Mouse (Mus musculus) stomach, postnatal 0 days (tissue): ENCODE data around the gene Olfr711. TPM values are rescaled to one million over a fixed set of nuclear protein-coding genes. Genes with fewer than 3 reads are reported as not detected.
"Not testable (repeated sequence)": the region's sequence is repeated elsewhere in the genome, so short reads cannot be mapped to it uniquely, and the experiment has no call there.

ENCODE experiments used
- ATAC-seq: fragments of 200-750 bp; cut with Nextera tagmentation; 2 replicates; pipeline ENCODE4 v1.8.0; 2017; ENCODE audit not compliant: low FRiP score, low TSS enrichment
- DNase-seq: peaks from one replicate; pipeline ENCODE4 v3.0.0-alpha.2; 2016; ENCODE audit warnings: low spot score
- H3K27ac ChIP-seq: fragments of 300-500 bp; sonication (generic); replicated peaks from 2 replicates; pipeline ENCODE4 v1.5.1; 2014; ENCODE audit warnings: mild to moderate bottlenecking, control low read depth
- H3K27me3 ChIP-seq: fragments of 300-500 bp; sonication (generic); 2 replicates; pipeline ENCODE4 v1.6.1; 2014; ENCODE audit warnings: low read length; ENCODE audit not compliant: control insufficient read depth, insufficient read depth
- H3K36me3 ChIP-seq: fragments of 300-500 bp; sonication (generic); 2 replicates; pipeline ENCODE4 v1.6.1; 2014; ENCODE audit warnings: low read length, mixed read lengths; ENCODE audit not compliant: control insufficient read depth, insufficient read depth
- H3K4me1 ChIP-seq: fragments of 300-500 bp; sonication (generic); replicated peaks from 2 replicates; pipeline ENCODE4 v1.6.1; 2014; ENCODE audit warnings: antibody characterized with exemption; ENCODE audit not compliant: control insufficient read depth, insufficient read depth
- H3K4me2 ChIP-seq: fragments of 300-500 bp; sonication (generic); replicated peaks from 2 replicates; pipeline ENCODE4 v1.6.1; 2014; ENCODE audit warnings: low read depth, mild to moderate bottlenecking, control low read depth, moderate library complexity
- H3K4me3 ChIP-seq: fragments of 300-500 bp; sonication (generic); 2 replicates; pipeline ENCODE4 v1.5.1; 2014; ENCODE audit warnings: low read depth, low read length, control low read depth
- H3K9ac ChIP-seq: fragments of 300-500 bp; sonication (generic); 2 replicates; pipeline ENCODE4 v1.6.1; 2014; ENCODE audit warnings: mild to moderate bottlenecking, low read length, control low read depth, mixed read lengths
- H3K9me3 ChIP-seq: fragments of 300-500 bp; sonication (generic); 2 replicates; pipeline ENCODE4 v1.6.1; 2016; ENCODE audit warnings: low read length; ENCODE audit not compliant: control insufficient read depth
- CTCF ChIP-seq: IDR thresholded peaks from 2 replicates; pipeline ENCODE4 v1.5.1; 2016; ENCODE audit warnings: antibody characterized with exemption, low read depth, mild to moderate bottlenecking, moderate library complexity
- EP300 ChIP-seq: optimal IDR thresholded peaks from 2 replicates; pipeline ENCODE3; 2016; ENCODE audit warnings: antibody characterized with exemption
- WGBS: fragments of 180-500 bp; shearing (Covaris S2); extraction: QIAGEN DNeasy Blood & Tissue Kit; methylation state at CpG from one replicate; pipeline ENCODE4 v1.1.7; 2014; 5-methylcytosine and 5-hydroxymethylcytosine counted together
- polyA plus RNA-seq: library from polyadenylated mRNA; unstranded; fragments of >200 nt; fragmentation: Nextera tagmentation; extraction: Ambion mirVana; gene quantifications from 2 replicates; pipeline ENCODE4 v1.2.1, GENCODE M21; 2015

The Olfr711 gene
- polyA plus RNA-seq, 1 experiment from 2014 or later: not detected

DNA sequence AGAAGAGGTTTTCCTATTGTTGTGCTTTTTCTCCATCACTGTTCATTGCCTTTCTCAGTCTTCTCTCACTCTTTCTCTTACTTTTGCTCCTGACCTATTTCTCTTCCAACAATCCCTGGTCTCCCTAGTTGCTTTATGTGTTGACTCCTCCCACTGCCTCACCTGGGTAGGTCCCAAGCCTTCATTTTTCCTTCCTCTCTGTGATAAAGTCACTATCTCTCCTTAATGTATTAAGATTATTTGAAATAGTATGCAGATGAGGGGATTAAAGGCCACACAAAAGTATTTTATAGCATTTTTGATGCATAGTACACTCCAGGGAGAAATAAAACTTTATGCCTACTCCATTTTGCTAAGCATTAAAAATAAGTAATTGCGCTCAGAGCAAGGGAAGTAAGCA lies 11.4 kb downstream of the Olfr711 start, which contains the start of gene Olfr6:
Gene Olfr6, minus strand, starts transcription at position 101 of the 400 bp plus-strand sequence.
- TF ChIP-seq CTCF (no peak), EP300 (no peak)
- H3K9me3 ChIP-seq: no peaks in the 10 kb centered on the region
- WGBS: 83% methylated on average over 1 of the region's 1 CpGs
- H3K4me2 ChIP-seq: no peak within 1 kb of the TSS
- H3K9ac ChIP-seq: no peak within 1 kb of the TSS
- no peak within 1 kb of the TSS for H3K4me3 ChIP-seq
- H3K36me3 ChIP-seq: no peaks in the 10 kb centered on the region
- ATAC-seq (no peak), DNase-seq (no peak)
- H3K27ac ChIP-seq: no peak within 1 kb of the TSS
- no peaks in the 10 kb centered on the region for H3K27me3 ChIP-seq
- H3K4me1 ChIP-seq: no peaks in the 10 kb centered on the region

DNA sequence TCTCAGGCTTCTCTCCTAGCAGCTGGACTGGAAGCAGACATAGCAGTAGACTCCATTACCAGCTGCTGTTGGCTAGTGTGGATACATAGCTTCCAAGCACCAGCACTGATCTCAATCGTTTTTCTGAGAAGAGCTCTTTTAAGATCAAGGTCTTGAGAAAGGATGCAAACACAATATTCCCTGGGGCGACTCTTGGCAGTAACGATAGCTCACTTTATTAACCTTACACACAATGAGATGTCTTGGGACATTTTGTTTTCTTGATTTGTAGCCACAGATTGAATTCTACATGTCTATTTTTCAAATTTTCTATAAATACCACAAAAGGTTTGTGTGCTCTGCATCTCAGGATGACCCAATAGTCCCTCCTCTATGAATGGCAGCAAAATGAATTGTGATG lies 27.0 kb downstream of the Olfr711 start, which contains the start of gene Olfr710:
Gene Olfr710, minus strand, starts transcription at position 101 of the 400 bp plus-strand sequence.
- Histone ChIP-seq H3K4me1 (no peaks in the 10 kb centered on the region), H3K36me3 (no peaks in the 10 kb centered on the region), H3K9ac (no peak within 1 kb of the TSS), H3K4me2 (no peak within 1 kb of the TSS), H3K27ac (no peak within 1 kb of the TSS), H3K9me3 (no peaks in the 10 kb centered on the region), H3K4me3 (no peak within 1 kb of the TSS), H3K27me3 (no peaks in the 10 kb centered on the region)
- WGBS: 65% methylated on average over 3 of the region's 3 CpGs
- ATAC-seq (no peak), DNase-seq (no peak)
- TF ChIP-seq EP300 (no peak), CTCF (no peak)

DNA sequence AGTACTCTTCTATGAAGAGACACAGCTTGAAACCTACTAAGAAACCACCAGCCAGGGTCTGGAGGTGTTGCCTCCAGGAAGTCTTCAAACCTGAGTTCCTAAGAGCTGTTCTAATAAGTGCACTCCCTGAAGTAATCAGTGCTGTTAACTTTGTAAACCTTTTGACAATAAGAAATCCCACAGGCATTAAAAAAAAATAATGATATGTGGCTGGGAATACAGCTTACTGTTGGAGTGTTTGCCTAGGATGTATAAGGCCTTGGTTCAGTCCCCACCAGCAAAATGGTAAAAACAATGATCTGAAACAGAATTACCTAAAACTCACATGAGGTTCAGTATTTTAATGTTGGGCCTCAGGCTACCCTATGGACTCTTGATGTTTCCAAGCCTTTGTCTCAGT lies 43.1 kb downstream of the Olfr711 start, which contains the start of gene Olfr709-ps1:
Gene Olfr709-ps1, minus strand, starts transcription at position 101 of the 400 bp plus-strand sequence.
- H3K9me3 ChIP-seq: no peaks in the 10 kb centered on the region
- H3K27me3 ChIP-seq: no peaks in the 10 kb centered on the region
- no peak within 1 kb of the TSS for H3K9ac ChIP-seq
- H3K27ac ChIP-seq: no peak within 1 kb of the TSS
- TF ChIP-seq CTCF (no peak), EP300 (no peak)
- no peak for DNase-seq
- no peak within 1 kb of the TSS for H3K4me2 ChIP-seq
- H3K4me1 ChIP-seq: no peaks in the 10 kb centered on the region
- no peak for ATAC-seq
- no peaks in the 10 kb centered on the region for H3K36me3 ChIP-seq
- no peak within 1 kb of the TSS for H3K4me3 ChIP-seq

DNA sequence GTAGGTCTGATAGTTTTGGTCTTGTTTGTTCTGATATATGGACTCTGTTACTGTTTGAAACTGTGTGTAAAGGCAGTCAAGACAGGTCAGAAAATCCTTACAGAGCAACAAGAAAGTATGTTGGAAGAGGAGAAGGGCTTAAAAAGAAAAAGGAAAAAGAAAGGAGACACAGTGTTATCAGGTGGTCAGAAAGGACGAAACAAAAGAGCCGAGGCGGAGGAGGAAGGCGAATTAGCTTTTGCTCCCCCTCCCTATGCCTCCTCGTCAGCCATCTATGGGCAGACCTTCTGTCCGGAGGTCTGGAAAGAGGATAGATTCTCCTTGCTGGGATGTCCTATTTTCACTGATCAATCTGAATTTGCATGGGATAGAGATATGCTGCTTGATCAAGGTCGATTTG lies 54.3 kb downstream of the Olfr711 start:
- H3K4me1 ChIP-seq, ATAC-seq, H3K9ac ChIP-seq, H3K4me2 ChIP-seq, DNase-seq, H3K27ac ChIP-seq, H3K36me3 ChIP-seq, H3K27me3 ChIP-seq, H3K4me3 ChIP-seq, H3K9me3 ChIP-seq: not testable (repeated sequence)
- 86% methylated on average over 6 of the region's 7 CpGs for WGBS

Other genes starting within 250 kb of the Olfr711 start
- gene Olfr697, start 233.0 kb downstream of the Olfr711 start, polyA plus RNA-seq: not detected in 2 replicates
- not detected in 2 replicates for gene Olfr698, start 220.1 kb downstream of the Olfr711 start, polyA plus RNA-seq
- gene Olfr699, start 182.3 kb downstream of the Olfr711 start, polyA plus RNA-seq: not detected in 2 replicates
- not detected in 2 replicates for gene Olfr700, start 166.6 kb downstream of the Olfr711 start, polyA plus RNA-seq
- not detected in 2 replicates for gene Olfr701, start 161.3 kb downstream of the Olfr711 start, polyA plus RNA-seq
- not detected in 2 replicates for gene Olfr702, start 141.6 kb downstream of the Olfr711 start, polyA plus RNA-seq
- gene Olfr703, start 132.1 kb downstream of the Olfr711 start, polyA plus RNA-seq: not detected in 2 replicates
- gene Olfr704, start 112.3 kb downstream of the Olfr711 start, polyA plus RNA-seq: not detected in 2 replicates
- gene Olfr705, start 98.6 kb downstream of the Olfr711 start, polyA plus RNA-seq: not detected in 2 replicates
- not detected in 2 replicates for gene Olfr706, start 87.3 kb downstream of the Olfr711 start, polyA plus RNA-seq
- gene Olfr707, start 74.2 kb downstream of the Olfr711 start, polyA plus RNA-seq: not detected in 2 replicates
- gene Olfr1532-ps1, start 67.5 kb downstream of the Olfr711 start, polyA plus RNA-seq: not detected in 2 replicates
- gene Olfr709-ps1, start 43.2 kb downstream of the Olfr711 start, polyA plus RNA-seq: not detected in 2 replicates
- gene Olfr710, start 27.1 kb downstream of the Olfr711 start, polyA plus RNA-seq: 0.07 TPM in 1 of 2 replicates, not detected in the other
- not detected in 2 replicates for gene Olfr6, start 11.5 kb downstream of the Olfr711 start, polyA plus RNA-seq
- gene Olfr2, start 30.6 kb upstream of the Olfr711 start, polyA plus RNA-seq: not detected in 2 replicates
- gene Olfr713, start 55.7 kb upstream of the Olfr711 start, polyA plus RNA-seq: not detected in 2 replicates
- not detected in 2 replicates for gene Olfr714, start 95.5 kb upstream of the Olfr711 start, polyA plus RNA-seq
- gene Olfr17, start 117.8 kb upstream of the Olfr711 start, polyA plus RNA-seq: not detected in 2 replicates
- gene Olfr715b, start 134.9 kb upstream of the Olfr711 start, polyA plus RNA-seq: not detected in 2 replicates
- gene Olfr715, start 155.6 kb upstream of the Olfr711 start, polyA plus RNA-seq: 0.02 TPM in 1 of 2 replicates, not detected in the other
- gene Olfr716, start 162.9 kb upstream of the Olfr711 start, polyA plus RNA-seq: not detected in 2 replicates
- not detected in 2 replicates for gene Nlrp14, start 191.5 kb upstream of the Olfr711 start, polyA plus RNA-seq
- not detected in 2 replicates for gene Rbmxl2, start 234.0 kb upstream of the Olfr711 start, polyA plus RNA-seq